Mouse (Mus musculus): ENCODE results near the gene Qprt. TPM values are rescaled to one million over a fixed set of nuclear protein-coding genes. Genes with fewer than 3 reads are reported as not detected.

The Qprt gene
- polyA plus RNA-seq, 1 experiment from 2014 or later: 2.4 TPM

- no peaks in the 10 kb centered on the region for H3K27me3 ChIP-seq (ENCODE audit: control insufficient read depth, insufficient read depth, low read length)
- no peak for ATAC-seq (ENCODE audit: insufficient number of reproducible peaks, insufficient read depth, low FRiP score, low read depth)
- H3K9me3 ChIP-seq (ENCODE audit: control insufficient read depth, low read length): no peaks in the 10 kb centered on the region
- H3K4me2 ChIP-seq (ENCODE audit: low read length): no peak overlapping the region
- no peak overlapping the region for H3K4me3 ChIP-seq (ENCODE audit: control insufficient read depth in 1 of 2, insufficient read depth in 1 of 2, low read depth in 1 of 2, low read length in 2 of 2)
- no peak overlapping the region for H3K27ac ChIP-seq (replicated peaks in 1 of 2; ENCODE audit: control insufficient read depth in 1 of 2, insufficient read depth in 1 of 2, low read depth in 2 of 2, low read length in 2 of 2)
- H3K4me1 ChIP-seq (ENCODE audit: control insufficient read depth in 2 of 2, insufficient read depth in 2 of 2, low read length in 2 of 2): peaks cover 0 to 2% of the 10 kb centered on the region in 2 experiments; a peak in 2 of 4 replicates
- no peak overlapping the region for H3K9ac ChIP-seq (ENCODE audit: low read length)
- 61% methylated on average over 7 of the region's 7 CpGs for WGBS
- H3K36me3 ChIP-seq (ENCODE audit: control insufficient read depth, insufficient read depth, low read length): no peaks in the 10 kb centered on the region
Observed at GRCm38 (mm10) chr7:127140623-127141404, 18.8 kb upstream of the Qprt start.

- H3K4me1 ChIP-seq (ENCODE audit: control insufficient read depth in 2 of 2, insufficient read depth in 2 of 2, low read length in 2 of 2): peaks cover 0 to 2% of the 10 kb centered on the region in 2 experiments; a peak in 2 of 4 replicates
- H3K36me3 ChIP-seq (ENCODE audit: control insufficient read depth, insufficient read depth, low read length): no peaks in the 10 kb centered on the region
- no peak overlapping the region for H3K27ac ChIP-seq (replicated peaks in 1 of 2; ENCODE audit: control insufficient read depth in 1 of 2, insufficient read depth in 1 of 2, low read depth in 2 of 2, low read length in 2 of 2)
- H3K9ac ChIP-seq (ENCODE audit: low read length): no peak overlapping the region
- no peak overlapping the region for H3K4me3 ChIP-seq (ENCODE audit: control insufficient read depth in 1 of 2, insufficient read depth in 1 of 2, low read depth in 1 of 2, low read length in 2 of 2)
- no peaks in the 10 kb centered on the region for H3K9me3 ChIP-seq (ENCODE audit: control insufficient read depth, low read length)
- H3K27me3 ChIP-seq (ENCODE audit: control insufficient read depth, insufficient read depth, low read length): no peaks in the 10 kb centered on the region
- WGBS: 52% methylated on average over 5 of the region's 5 CpGs
- ATAC-seq (ENCODE audit: insufficient number of reproducible peaks, insufficient read depth, low FRiP score, low read depth): no peak
- H3K4me2 ChIP-seq (ENCODE audit: low read length): no peak overlapping the region
Observed at GRCm38 (mm10) chr7:127139562-127139961, 17.5 kb upstream of the Qprt start.

- H3K27me3 ChIP-seq (ENCODE audit: control insufficient read depth, insufficient read depth, low read length): no peaks in the 10 kb centered on the region
Observed at GRCm38 (mm10) chr7:127139100-127139499, 17.1 kb upstream of the Qprt start.

GRCm38 (mm10) chr7:127137262-127138017, 15.4 kb upstream of the Qprt start, which contains the start of gene Spn:
Spn (minus strand) TSS chr7:127137823.
- Histone ChIP-seq H3K27me3 (ENCODE audit: control insufficient read depth, insufficient read depth, low read length) (no peaks in the 10 kb centered on the region), H3K4me2 (ENCODE audit: low read length) (no peak within 1 kb of the TSS), H3K4me1 (ENCODE audit: control insufficient read depth in 2 of 2, insufficient read depth in 2 of 2, low read length in 2 of 2) (no peaks in the 10 kb centered on the region; a peak in 1 of 4 replicates), H3K27ac (replicated peaks in 1 of 2; ENCODE audit: control insufficient read depth in 1 of 2, insufficient read depth in 1 of 2, low read depth in 2 of 2, low read length in 2 of 2) (no peak within 1 kb of the TSS), H3K9ac (ENCODE audit: low read length) (no peak within 1 kb of the TSS), H3K36me3 (ENCODE audit: control insufficient read depth, insufficient read depth, low read length) (no peaks in the 10 kb centered on the region), H3K9me3 (ENCODE audit: control insufficient read depth, low read length) (no peaks in the 10 kb centered on the region), H3K4me3 (ENCODE audit: control insufficient read depth in 1 of 2, insufficient read depth in 1 of 2, low read depth in 1 of 2, low read length in 2 of 2) (no peak within 1 kb of the TSS)
- ATAC-seq (ENCODE audit: insufficient number of reproducible peaks, insufficient read depth, low FRiP score, low read depth): no peak
- WGBS: 63% methylated on average over 9 of the region's 9 CpGs

More at GRCm38 (mm10) chr7:127139100-127139499, 17.1 kb upstream of the Qprt start:
- no peak overlapping the region for H3K9ac ChIP-seq (ENCODE audit: low read length)
- WGBS: 85% methylated on average over 7 of the region's 7 CpGs
- no peak overlapping the region for H3K4me2 ChIP-seq (ENCODE audit: low read length)
- H3K4me3 ChIP-seq (ENCODE audit: control insufficient read depth in 1 of 2, insufficient read depth in 1 of 2, low read depth in 1 of 2, low read length in 2 of 2): no peak overlapping the region
- no peaks in the 10 kb centered on the region for H3K36me3 ChIP-seq (ENCODE audit: control insufficient read depth, insufficient read depth, low read length)
- H3K4me1 ChIP-seq (ENCODE audit: control insufficient read depth in 2 of 2, insufficient read depth in 2 of 2, low read length in 2 of 2): peaks cover 0 to under 1% of the 10 kb centered on the region in 2 experiments; a peak in 2 of 4 replicates
- no peak overlapping the region for H3K27ac ChIP-seq (replicated peaks in 1 of 2; ENCODE audit: control insufficient read depth in 1 of 2, insufficient read depth in 1 of 2, low read depth in 2 of 2, low read length in 2 of 2)
- no peaks in the 10 kb centered on the region for H3K9me3 ChIP-seq (ENCODE audit: control insufficient read depth, low read length)
- no peak for ATAC-seq (ENCODE audit: insufficient number of reproducible peaks, insufficient read depth, low FRiP score, low read depth)

- ATAC-seq (ENCODE audit: insufficient number of reproducible peaks, insufficient read depth, low FRiP score, low read depth): no peak
- 74% methylated on average over 22 of the region's 22 CpGs for WGBS
- H3K36me3 ChIP-seq (ENCODE audit: control insufficient read depth, insufficient read depth, low read length): no peaks in the 10 kb centered on the region
- no peaks in the 10 kb centered on the region for H3K9me3 ChIP-seq (ENCODE audit: control insufficient read depth, low read length)
- no peak overlapping the region for H3K27ac ChIP-seq (replicated peaks in 1 of 2; ENCODE audit: control insufficient read depth in 1 of 2, insufficient read depth in 1 of 2, low read depth in 2 of 2, low read length in 2 of 2)
- no peaks in the 10 kb centered on the region; a peak in 1 of 4 replicates for H3K4me1 ChIP-seq (ENCODE audit: control insufficient read depth in 2 of 2, insufficient read depth in 2 of 2, low read length in 2 of 2)
- no peak overlapping the region for H3K9ac ChIP-seq (ENCODE audit: low read length)
- no peak overlapping the region for H3K4me3 ChIP-seq (ENCODE audit: control insufficient read depth in 1 of 2, insufficient read depth in 1 of 2, low read depth in 1 of 2, low read length in 2 of 2)
- no peak overlapping the region for H3K4me2 ChIP-seq (ENCODE audit: low read length)
- no peaks in the 10 kb centered on the region for H3K27me3 ChIP-seq (ENCODE audit: control insufficient read depth, insufficient read depth, low read length)
Observed at GRCm38 (mm10) chr7:127136181-127137071, 14.4 kb upstream of the Qprt start.

GRCm38 (mm10) chr7:127134821-127135447, 12.9 kb upstream of the Qprt start:
- no peaks in the 10 kb centered on the region for H3K27me3 ChIP-seq (ENCODE audit: control insufficient read depth, insufficient read depth, low read length)
- no peak overlapping the region for H3K4me3 ChIP-seq (ENCODE audit: control insufficient read depth in 1 of 2, insufficient read depth in 1 of 2, low read depth in 1 of 2, low read length in 2 of 2)
- H3K36me3 ChIP-seq (ENCODE audit: control insufficient read depth, insufficient read depth, low read length): no peaks in the 10 kb centered on the region
- WGBS: 70% methylated on average over 11 of the region's 11 CpGs
- H3K27ac ChIP-seq (replicated peaks in 1 of 2; ENCODE audit: control insufficient read depth in 1 of 2, insufficient read depth in 1 of 2, low read depth in 2 of 2, low read length in 2 of 2): no peak overlapping the region
- no peaks in the 10 kb centered on the region for H3K9me3 ChIP-seq (ENCODE audit: control insufficient read depth, low read length)
- H3K4me1 ChIP-seq (ENCODE audit: control insufficient read depth in 2 of 2, insufficient read depth in 2 of 2, low read length in 2 of 2): no peaks in the 10 kb centered on the region; a peak in 1 of 4 replicates
- no peak for ATAC-seq (ENCODE audit: insufficient number of reproducible peaks, insufficient read depth, low FRiP score, low read depth)
- H3K4me2 ChIP-seq (ENCODE audit: low read length): no peak overlapping the region
- no peak overlapping the region for H3K9ac ChIP-seq (ENCODE audit: low read length)

- Histone ChIP-seq H3K4me2 (ENCODE audit: low read length) (no peak overlapping the region), H3K27ac (replicated peaks in 1 of 2; ENCODE audit: control insufficient read depth in 1 of 2, insufficient read depth in 1 of 2, low read depth in 2 of 2, low read length in 2 of 2) (no peak overlapping the region), H3K4me1 (ENCODE audit: control insufficient read depth in 2 of 2, insufficient read depth in 2 of 2, low read length in 2 of 2) (no peaks in the 10 kb centered on the region; a peak in 2 of 4 replicates), H3K4me3 (ENCODE audit: control insufficient read depth in 1 of 2, insufficient read depth in 1 of 2, low read depth in 1 of 2, low read length in 2 of 2) (no peak overlapping the region), H3K9ac (ENCODE audit: low read length) (no peak overlapping the region), H3K9me3 (ENCODE audit: control insufficient read depth, low read length) (no peaks in the 10 kb centered on the region), H3K36me3 (ENCODE audit: control insufficient read depth, insufficient read depth, low read length) (no peaks in the 10 kb centered on the region), H3K27me3 (ENCODE audit: control insufficient read depth, insufficient read depth, low read length) (no peaks in the 10 kb centered on the region)
- 68% methylated on average over 5 of the region's 5 CpGs for WGBS
- ATAC-seq (ENCODE audit: insufficient number of reproducible peaks, insufficient read depth, low FRiP score, low read depth): no peak
Observed at GRCm38 (mm10) chr7:127133125-127133524, 11.1 kb upstream of the Qprt start.
